Mouse (Mus musculus) hindbrain, embryonic 12.5 days (tissue): ENCODE measurements around the gene Hmgxb4. TPM values are rescaled to one million over a fixed set of nuclear protein-coding genes. Genes with fewer than 3 reads are reported as not detected.
A peak's percentile ranks its signal among the peaks of the same experiment; 100 is the strongest.

Experiments
- ATAC-seq: fragments of 200-750 bp; cut with Nextera tagmentation; 2 replicates; pipeline ENCODE4 v1.8.0; 2017; ENCODE audit warnings: moderate TSS enrichment; ENCODE audit not compliant: low FRiP score
- H3K27ac ChIP-seq: fragments of 300-500 bp; sonication (generic); 2 replicates; pipeline ENCODE4 v1.5.1; 2016; ENCODE audit warnings: mild to moderate bottlenecking
- H3K27me3 ChIP-seq: fragments of 300-500 bp; sonication (generic); 2 replicates; pipeline ENCODE4 v1.6.1; 2016; ENCODE audit warnings: mild to moderate bottlenecking
- H3K36me3 ChIP-seq: fragments of 300-500 bp; sonication (generic); 2 replicates; pipeline ENCODE4 v1.6.1; 2016; ENCODE audit warnings: mild to moderate bottlenecking
- H3K4me1 ChIP-seq: fragments of 300-500 bp; sonication (generic); 2 replicates; pipeline ENCODE4 v1.6.1; 2016
- H3K4me2 ChIP-seq: fragments of 300-500 bp; sonication (generic); replicated peaks from 2 replicates; pipeline ENCODE4 v1.6.1; 2016; ENCODE audit warnings: mild to moderate bottlenecking
- H3K4me3 ChIP-seq: fragments of 300-500 bp; sonication (generic); 2 replicates; pipeline ENCODE4 v1.5.1; 2016; ENCODE audit warnings: mild to moderate bottlenecking
- H3K9ac ChIP-seq: fragments of 300-500 bp; sonication (generic); 2 replicates; pipeline ENCODE4 v1.6.1; 2016; ENCODE audit warnings: mild to moderate bottlenecking, moderate library complexity
- H3K9me3 ChIP-seq: fragments of 300-500 bp; sonication (generic); replicated peaks from 2 replicates; pipeline ENCODE4 v1.6.1; 2016; ENCODE audit warnings: mild to moderate bottlenecking
- WGBS: fragments of 180-500 bp; shearing (Covaris S2); methylation state at CpG from one replicate; pipeline ENCODE4 v1.1.7; 2016; 5-methylcytosine and 5-hydroxymethylcytosine counted together
- polyA plus RNA-seq: library from polyadenylated mRNA; unstranded; fragments of >200 nt; fragmentation: Nextera tagmentation; extraction: Ambion mirVana; gene quantifications from 2 replicates; pipeline ENCODE4 v1.2.1, GENCODE M21; 2016

Hmgxb4 gene
- polyA plus RNA-seq, 1 experiment from 2014 or later, result 41.3 TPM

- H3K27me3 ChIP-seq, result 0 out of 2 replicates have a peak, but pooled peaks cover 3% of the 10 kb centered on the region
- H3K4me2 ChIP-seq, result no peak overlapping the region
- no peaks in the 10 kb centered on the region for H3K4me1 ChIP-seq
- WGBS, result 86% methylated on average over 5 of the region's 5 CpGs
- ATAC-seq, result no peak
- no peak overlapping the region for H3K9ac ChIP-seq
- no peak overlapping the region for H3K4me3 ChIP-seq
- no peak overlapping the region for H3K27ac ChIP-seq
- no peaks in the 10 kb centered on the region for H3K36me3 ChIP-seq
- no peaks in the 10 kb centered on the region for H3K9me3 ChIP-seq
Measured at GRCm38 (mm10) chr8:74987436-74987835, 5.7 kb upstream of the Hmgxb4 start.

- Histone ChIP-seq H3K27ac (no peak overlapping the region), H3K4me1 (peaks cover 6% of the 10 kb centered on the region), H3K36me3 (no peaks in the 10 kb centered on the region), H3K27me3 (0 out of 2 replicates have a peak, but pooled peaks cover 3% of the 10 kb centered on the region), H3K9ac (no peak overlapping the region), H3K9me3 (no peaks in the 10 kb centered on the region), H3K4me2 (no peak overlapping the region), H3K4me3 (no peak overlapping the region)
- ATAC-seq, result no peak
- WGBS, result 23% methylated on average over 15 of the region's 15 CpGs
Measured at GRCm38 (mm10) chr8:74990021-74990420, 3.1 kb upstream of the Hmgxb4 start.

- under 1% methylated on average over 87 of the region's 111 CpGs for WGBS
- peak; percentile 94 for ATAC-seq
- peaks cover 6% of the 10 kb centered on the region for H3K4me1 ChIP-seq
- H3K36me3 ChIP-seq, result peaks cover 3% of the 10 kb centered on the region; the same call in 1 of the 2 replicates
- H3K27me3 ChIP-seq, result 0 out of 2 replicates have a peak, but pooled peaks cover 3% of the 10 kb centered on the region
- peak overlapping the region; percentile 95 for H3K27ac ChIP-seq
- H3K9ac ChIP-seq, result peak overlapping the region; percentile 99
- peak overlapping the region; percentile 63 for H3K4me2 ChIP-seq
- H3K4me3 ChIP-seq, result peak overlapping the region; percentile 77
- no peaks in the 10 kb centered on the region for H3K9me3 ChIP-seq
Measured at GRCm38 (mm10) chr8:74993475-74994451, 607 bp downstream of the Hmgxb4 start.

GRCm38 (mm10) chr8:74994540-74994939 lies 1.4 kb downstream of the Hmgxb4 start:
- Histone ChIP-seq H3K4me1 (peaks cover 6% of the 10 kb centered on the region), H3K9ac (peak overlapping the region; percentile 99), H3K27me3 (no peaks in the 10 kb centered on the region), H3K4me2 (peak overlapping the region; percentile 63), H3K4me3 (peak overlapping the region; percentile 77), H3K36me3 (peaks cover 10% of the 10 kb centered on the region), H3K9me3 (no peaks in the 10 kb centered on the region), H3K27ac (peak overlapping the region; percentile 95)
- 0 out of 2 replicates have a peak, but pooled peaks have one; percentile 14 for ATAC-seq
- WGBS, result 8% methylated on average over 7 of the region's 7 CpGs

GRCm38 (mm10) chr8:75000431-75000830 lies 7.3 kb downstream of the Hmgxb4 start:
- no peak for ATAC-seq
- Histone ChIP-seq H3K9ac (no peak overlapping the region), H3K4me1 (no peaks in the 10 kb centered on the region), H3K36me3 (peaks cover 48% of the 10 kb centered on the region), H3K27me3 (no peaks in the 10 kb centered on the region), H3K4me2 (no peak overlapping the region), H3K4me3 (no peak overlapping the region), H3K27ac (no peak overlapping the region), H3K9me3 (no peaks in the 10 kb centered on the region)
- WGBS, result 95% methylated on average over 3 of the region's 3 CpGs

- ATAC-seq, result no peak
- H3K9me3 ChIP-seq, result no peaks in the 10 kb centered on the region
- no peak overlapping the region for H3K4me2 ChIP-seq
- no peaks in the 10 kb centered on the region for H3K27me3 ChIP-seq
- 95% methylated on average over 2 of the region's 2 CpGs for WGBS
- H3K9ac ChIP-seq, result no peak overlapping the region
- peaks cover 52% of the 10 kb centered on the region for H3K36me3 ChIP-seq
- H3K27ac ChIP-seq, result no peak overlapping the region
- H3K4me3 ChIP-seq, result no peak overlapping the region
- no peaks in the 10 kb centered on the region for H3K4me1 ChIP-seq
Measured at GRCm38 (mm10) chr8:75008826-75009225, 15.7 kb downstream of the Hmgxb4 start.

GRCm38 (mm10) chr8:75013557-75013956 lies 20.4 kb downstream of the Hmgxb4 start:
- no peak for ATAC-seq
- no peaks in the 10 kb centered on the region for H3K9me3 ChIP-seq
- H3K4me2 ChIP-seq, result no peak overlapping the region
- no peaks in the 10 kb centered on the region for H3K27me3 ChIP-seq
- 50% methylated on average over 2 of the region's 2 CpGs for WGBS
- H3K36me3 ChIP-seq, result peaks cover 13% of the 10 kb centered on the region
- H3K27ac ChIP-seq, result no peak overlapping the region
- no peak overlapping the region for H3K4me3 ChIP-seq
- no peaks in the 10 kb centered on the region for H3K4me1 ChIP-seq
- no peak overlapping the region for H3K9ac ChIP-seq

- H3K27ac ChIP-seq, result no peak overlapping the region
- 78% methylated on average over 3 of the region's 3 CpGs for WGBS
- no peak overlapping the region for H3K9ac ChIP-seq
- no peaks in the 10 kb centered on the region for H3K27me3 ChIP-seq
- H3K36me3 ChIP-seq, result peaks cover 9% of the 10 kb centered on the region
- H3K4me3 ChIP-seq, result no peak overlapping the region
- H3K4me1 ChIP-seq, result no peaks in the 10 kb centered on the region
- no peak for ATAC-seq
- no peaks in the 10 kb centered on the region for H3K9me3 ChIP-seq
- no peak overlapping the region for H3K4me2 ChIP-seq
Measured at GRCm38 (mm10) chr8:75013964-75014363, 20.8 kb downstream of the Hmgxb4 start.

- H3K9ac ChIP-seq, result no peak overlapping the region
- no peaks in the 10 kb centered on the region for H3K9me3 ChIP-seq
- 48% methylated on average over 2 of the region's 2 CpGs for WGBS
- no peaks in the 10 kb centered on the region for H3K27me3 ChIP-seq
- H3K4me3 ChIP-seq, result no peak overlapping the region
- peaks cover 6% of the 10 kb centered on the region; the same call in 1 of the 2 replicates for H3K36me3 ChIP-seq
- no peak overlapping the region for H3K27ac ChIP-seq
- H3K4me1 ChIP-seq, result no peaks in the 10 kb centered on the region
- ATAC-seq, result no peak
- no peak overlapping the region for H3K4me2 ChIP-seq
Measured at GRCm38 (mm10) chr8:75015981-75016380, 22.8 kb downstream of the Hmgxb4 start.

GRCm38 (mm10) chr8:75016422-75016821 lies 23.3 kb downstream of the Hmgxb4 start:
- no peak overlapping the region for H3K4me3 ChIP-seq
- peaks cover 9% of the 10 kb centered on the region for H3K36me3 ChIP-seq
- ATAC-seq, result no peak
- no peak overlapping the region for H3K4me2 ChIP-seq
- no peaks in the 10 kb centered on the region for H3K27me3 ChIP-seq
- no peaks in the 10 kb centered on the region for H3K4me1 ChIP-seq
- WGBS, result 95% methylated on average over 1 of the region's 1 CpGs
- no peak overlapping the region for H3K9ac ChIP-seq
- H3K27ac ChIP-seq, result no peak overlapping the region
- no peaks in the 10 kb centered on the region for H3K9me3 ChIP-seq

GRCm38 (mm10) chr8:75018274-75018972 lies 25.3 kb downstream of the Hmgxb4 start:
- Histone ChIP-seq H3K4me1 (no peaks in the 10 kb centered on the region), H3K4me3 (no peak overlapping the region), H3K4me2 (no peak overlapping the region), H3K9ac (no peak overlapping the region), H3K27me3 (no peaks in the 10 kb centered on the region), H3K36me3 (peaks cover 28% of the 10 kb centered on the region), H3K27ac (no peak overlapping the region), H3K9me3 (no peaks in the 10 kb centered on the region)
- ATAC-seq, result no peak
- 26% methylated on average over 5 of the region's 5 CpGs for WGBS

GRCm38 (mm10) chr8:75023660-75024316 lies 30.6 kb downstream of the Hmgxb4 start:
- no peak for ATAC-seq
- H3K9ac ChIP-seq, result no peak overlapping the region
- no peaks in the 10 kb centered on the region for H3K4me1 ChIP-seq
- peaks cover 71% of the 10 kb centered on the region for H3K36me3 ChIP-seq
- no peak overlapping the region for H3K4me3 ChIP-seq
- WGBS, result 89% methylated on average over 3 of the region's 3 CpGs
- H3K27ac ChIP-seq, result no peak overlapping the region
- H3K27me3 ChIP-seq, result no peaks in the 10 kb centered on the region
- H3K9me3 ChIP-seq, result no peaks in the 10 kb centered on the region
- H3K4me2 ChIP-seq, result no peak overlapping the region
